Mouse (Mus musculus): ENCODE measurements around the gene Ero1l. TPM values are rescaled to one million over a fixed set of nuclear protein-coding genes. Genes with fewer than 3 reads are reported as not detected.

Gene Ero1l
- total and polyA plus RNA-seq, 3 experiments: 91.4 to 291 (median 155) TPM

DNA sequence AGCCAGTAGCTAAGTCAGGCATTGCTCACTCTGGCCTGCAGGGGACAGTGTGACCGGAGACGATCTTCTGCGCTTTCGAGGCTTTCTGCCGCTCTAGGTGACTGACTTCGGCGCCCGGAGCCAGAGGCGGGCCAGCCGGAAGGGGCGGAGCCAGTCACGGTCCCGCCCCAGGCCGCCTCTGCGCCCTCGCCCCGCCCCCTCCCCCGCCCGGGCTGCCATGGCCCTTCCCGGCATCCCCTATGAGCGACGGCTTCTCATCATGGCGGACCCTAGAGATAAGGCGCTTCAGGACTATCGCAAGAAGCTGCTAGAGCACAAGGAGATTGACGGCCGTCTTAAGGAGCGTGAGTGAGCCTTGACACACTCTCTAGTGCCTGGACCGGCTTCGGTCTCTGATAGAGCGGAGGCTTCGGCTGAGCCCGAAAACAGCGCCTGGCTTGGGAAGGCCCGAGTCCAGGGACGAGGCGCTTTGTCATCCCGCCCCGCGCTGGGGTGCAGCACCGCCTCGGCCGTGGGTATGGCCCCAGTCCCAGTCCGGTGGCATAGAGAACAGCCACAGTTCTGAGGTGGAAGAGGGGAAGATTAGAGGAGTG is 11.1 kb upstream of the Ero1l start, which contains the start of gene Psmc6 (continued):
- TF ChIP-seq KAT2A (IDR thresholded peaks at IDR 0.05; ENCODE audit: insufficient replicate concordance, low read length): 0 out of 2 replicates have a peak, but pooled peaks have one; percentile 35
- TF ChIP-seq CTCF (conservative IDR thresholded peaks at IDR 0.05 in 1 of 2, IDR thresholded peaks at IDR 0.05 in 1 of 2; ENCODE audit: low read depth in 2 of 2, low read length in 2 of 2): peak; percentile 69 to 88; a peak in 3 of 4 replicates
- TF ChIP-seq NRF1 (IDR thresholded peaks at IDR 0.05; ENCODE audit: low read depth, low read length): peak; percentile 38; the same call in 1 of the 2 replicates
- TF ChIP-seq SIN3A (IDR thresholded peaks at IDR 0.05; ENCODE audit: low read length): 0 out of 2 replicates have a peak, but pooled peaks have one; percentile 24

DNA sequence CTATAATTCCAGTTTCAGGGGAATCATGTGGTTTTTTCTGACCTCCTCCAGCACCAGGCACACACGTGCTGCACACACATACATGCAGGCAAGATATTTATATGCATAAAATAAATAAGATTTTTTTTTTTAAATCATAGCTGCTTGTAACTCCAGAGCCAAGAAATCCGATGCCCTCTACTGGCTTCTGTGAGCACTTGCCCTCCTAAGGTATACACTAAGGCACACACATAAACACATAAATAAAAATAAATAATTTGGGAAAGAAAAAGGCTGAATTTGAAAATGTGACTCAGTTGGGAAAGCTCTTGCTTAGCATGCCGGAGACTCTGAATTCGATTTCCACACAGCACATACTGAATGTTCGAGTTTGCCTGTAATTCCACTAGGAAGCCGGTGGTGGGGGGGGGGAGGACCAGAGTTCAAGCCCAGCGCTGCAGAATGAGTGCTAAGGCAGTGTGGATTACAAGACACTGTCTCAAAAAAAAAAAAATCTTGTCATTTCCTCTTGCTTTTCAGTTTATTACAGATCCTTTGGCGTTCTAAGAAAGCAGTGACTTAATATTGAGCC is 10.5 kb upstream of the Ero1l start:
- H3K4me1 ChIP-seq (ENCODE audit: control insufficient read depth in 1 of 2, insufficient read depth in 2 of 2): peaks cover 4 to 34% of the 10 kb centered on the region in 2 experiments; a peak in 3 of 4 replicates
- H3K4me2 ChIP-seq (ENCODE audit: insufficient read depth, low read depth, poor library complexity, severe bottlenecking): peak overlapping the region; percentile 91
- dilution Hi-C loops (cut with MboI; ENCODE audit: extremely low pct_ligation_motif_present, extremely low pct_unique_long_range_greater_than_20kb, low sequenced_read_pairs) (no loop called here), in situ Hi-C loops (cut with MboI; ENCODE audit: low pct_ligation_motif_present, low pct_unique_long_range_greater_than_20kb, low sequenced_read_pairs) (no loop called here)
- no peaks in the 10 kb centered on the region for H3K27me3 ChIP-seq (replicated peaks)
- peak; percentile 50 for DNase-seq (ENCODE audit: extremely low read depth)
- H3K9ac ChIP-seq (ENCODE audit: insufficient read depth, low read depth): peak overlapping the region; percentile 67; the same call in 1 of the 2 replicates
- no peak overlapping the region for H3K27ac ChIP-seq (ENCODE audit: insufficient read depth, low read depth)
- H3K9me3 ChIP-seq (replicated peaks; ENCODE audit: low read length): no peaks in the 10 kb centered on the region
- peak overlapping the region; percentile 43 to 88 (median 61) for H3K4me3 ChIP-seq (replicated peaks in 1 of 3; ENCODE audit: low read depth in 2 of 3, low read length in 2 of 3, poor library complexity in 1 of 3)
- TF ChIP-seq ELF1 (IDR thresholded peaks at IDR 0.05; ENCODE audit: low read depth, low read length) (no peak), TBP (conservative IDR thresholded peaks at IDR 0.05; ENCODE audit: low read depth, low read length) (no peak), BHLHE40 (IDR thresholded peaks at IDR 0.05; ENCODE audit: low read depth, low read length) (peak; percentile 9; the same call in 1 of the 2 replicates), ETS1 (conservative IDR thresholded peaks at IDR 0.05; ENCODE audit: low read depth, low read length) (no peak), IRF4 (IDR thresholded peaks at IDR 0.05; ENCODE audit: low read depth, low read length) (no peak; the same call in 1 of the 2 replicates), MXI1 (IDR thresholded peaks at IDR 0.05; ENCODE audit: low read depth, low read length) (no peak), MAZ (IDR thresholded peaks at IDR 0.05; ENCODE audit: low read depth, low read length) (0 out of 2 replicates have a peak, but pooled peaks have one; percentile 1), RCOR1 (conservative IDR thresholded peaks at IDR 0.05; ENCODE audit: low read depth, low read length) (0 out of 2 replicates have a peak, but pooled peaks have one; percentile 43), CHD1 (IDR thresholded peaks at IDR 0.05; ENCODE audit: low read depth, low read length) (0 out of 2 replicates have a peak, but pooled peaks have one; percentile 31), EP300 (IDR thresholded peaks at IDR 0.05; ENCODE audit: low read length) (no peak), CTCF (conservative IDR thresholded peaks at IDR 0.05 in 1 of 2, IDR thresholded peaks at IDR 0.05 in 1 of 2; ENCODE audit: low read depth in 2 of 2, low read length in 2 of 2) (peak in 1 of 2 experiments; percentile 63; a peak in 3 of 4 replicates), CHD2 (IDR thresholded peaks at IDR 0.05; ENCODE audit: low read length) (no peak), MAX (IDR thresholded peaks at IDR 0.05; ENCODE audit: low read length) (0 out of 2 replicates have a peak, but pooled peaks have one; percentile 9), MEF2A (IDR thresholded peaks at IDR 0.05; ENCODE audit: borderline replicate concordance, low read depth, low read length) (no peak), ZC3H11A (IDR thresholded peaks at IDR 0.05; ENCODE audit: low read depth, low read length) (no peak), ZNF384 (IDR thresholded peaks at IDR 0.05; ENCODE audit: low read depth, low read length) (peak; percentile 91), GABPA (IDR thresholded peaks at IDR 0.05; ENCODE audit: insufficient replicate concordance, low read depth, low read length) (no peak)
- H3K79me2 ChIP-seq (replicated peaks; ENCODE audit: control insufficient read depth, extremely low read depth, insufficient read depth, poor library complexity, severe bottlenecking): peaks cover 36% of the 10 kb centered on the region
- peaks cover 21 to 29% of the 10 kb centered on the region in 2 experiments for H3K36me3 ChIP-seq (replicated peaks in 1 of 2; ENCODE audit: control insufficient read depth in 1 of 2, insufficient read depth in 1 of 2, low read length in 1 of 2)

All from CH12.LX (cell line).